Mouse (Mus musculus) thymus, postnatal 10 days (tissue): ENCODE results near the gene Ect2.

Source experiments
- DNase-seq, 2 experiments: peaks; one replicate each; pipeline ENCODE4 v3.0.0; 2021; ENCODE audit warnings: low spot score in 2 of 2

The Ect2 gene

DNA sequence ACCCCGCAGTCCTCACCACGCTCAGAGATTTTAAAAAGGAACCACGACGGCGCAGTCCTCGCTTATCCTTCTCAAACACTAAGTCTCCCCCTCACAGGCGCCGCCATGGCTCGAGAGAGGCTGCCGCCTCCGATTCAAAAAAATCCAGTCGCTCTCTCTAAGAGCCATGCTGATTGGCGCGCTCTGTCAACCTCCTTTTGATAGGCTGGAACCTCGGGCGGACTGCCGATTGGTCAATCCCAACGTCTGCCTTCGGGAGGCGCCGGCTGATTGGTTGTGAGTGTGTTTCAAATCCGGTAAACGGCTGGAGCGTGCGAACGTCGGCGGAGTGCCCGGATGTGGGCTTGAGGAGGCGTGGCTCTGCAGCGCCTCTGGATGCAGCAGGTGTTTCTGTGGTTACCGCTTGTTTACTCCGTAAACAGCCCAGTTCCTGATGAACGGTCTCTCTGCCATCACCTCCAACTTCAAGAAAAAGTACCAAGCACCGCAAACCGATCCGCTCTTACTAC, at the start of gene Ect2:
TSS of gene Ect2 (minus strand) at position 178 of the 509 bp plus-strand sequence.
- peak; percentile 98 to 99 for DNase-seq

DNA sequence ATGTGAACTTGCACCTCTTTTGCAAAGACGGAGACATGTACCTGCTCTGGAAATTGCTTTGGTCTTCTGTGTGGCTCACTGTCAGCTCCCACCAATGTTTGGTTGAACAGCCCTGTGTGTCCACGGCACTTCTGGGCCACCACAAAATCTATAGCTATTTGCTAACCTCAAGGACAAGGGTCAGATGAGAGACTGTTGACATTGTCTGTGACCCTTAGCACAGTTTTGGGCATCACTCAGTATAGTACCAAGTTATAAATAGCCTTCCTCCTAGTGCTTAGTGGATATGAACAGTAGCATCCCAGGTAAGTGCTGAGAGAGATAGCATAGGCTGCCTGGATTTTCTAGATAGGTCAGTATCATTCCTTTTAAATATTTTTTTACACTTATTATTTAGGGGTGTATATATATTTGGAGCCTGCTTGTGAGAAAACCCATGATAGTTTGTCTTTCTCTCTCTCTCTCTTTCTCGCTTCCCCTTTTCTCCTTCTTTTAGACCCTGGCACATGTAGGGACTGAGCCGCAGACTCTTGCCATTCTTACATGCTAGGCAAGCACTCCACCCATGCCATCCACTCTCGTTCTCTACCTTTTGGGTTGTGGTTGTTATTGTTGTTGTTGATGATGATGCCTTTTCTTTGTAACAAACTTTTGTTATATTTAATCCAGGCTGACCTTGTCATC, 48.2 kb upstream of the Ect2 start:
- DNase-seq = no peak

DNA sequence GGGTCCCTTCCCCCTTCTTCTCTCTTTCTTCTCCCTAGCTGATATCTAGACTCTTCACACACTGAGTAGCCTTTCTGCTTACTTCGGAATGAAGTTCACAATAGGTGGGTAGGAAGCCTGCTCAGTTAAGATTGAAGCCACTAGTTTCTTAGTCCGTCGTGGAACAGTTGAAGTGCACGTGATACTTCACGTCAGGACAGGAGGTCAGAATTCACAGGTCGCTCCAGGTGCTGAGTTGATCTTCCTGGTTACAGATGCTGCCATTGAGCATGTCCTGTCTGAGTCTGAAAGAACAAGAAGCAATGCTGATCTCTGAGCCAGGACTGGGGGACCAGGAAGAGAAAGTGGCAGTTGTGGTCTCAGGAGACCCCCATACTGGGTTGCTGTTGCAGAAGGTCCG, 45.4 kb upstream of the Ect2 start:
- DNase-seq = no peak

DNA sequence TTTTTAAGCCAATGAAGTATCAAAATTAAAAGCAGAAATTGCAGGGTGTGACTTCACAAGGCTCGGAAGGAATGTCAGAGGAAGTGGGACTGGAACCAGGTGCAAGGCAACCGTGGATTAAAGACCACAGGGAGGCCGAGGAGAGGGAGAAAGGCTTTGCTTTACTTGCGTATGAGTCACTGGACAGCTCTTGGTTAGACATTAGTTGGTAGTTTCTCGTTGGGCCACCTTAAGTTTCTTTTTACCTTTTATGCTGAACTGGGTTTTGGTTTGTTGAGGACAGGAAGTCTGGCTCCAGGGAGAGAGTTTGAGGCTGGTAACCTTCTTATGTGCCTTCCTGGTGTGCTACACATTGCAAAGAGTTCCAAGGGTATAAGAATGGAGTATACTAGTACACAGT, 44.1 kb upstream of the Ect2 start:
- no peak for DNase-seq

DNA sequence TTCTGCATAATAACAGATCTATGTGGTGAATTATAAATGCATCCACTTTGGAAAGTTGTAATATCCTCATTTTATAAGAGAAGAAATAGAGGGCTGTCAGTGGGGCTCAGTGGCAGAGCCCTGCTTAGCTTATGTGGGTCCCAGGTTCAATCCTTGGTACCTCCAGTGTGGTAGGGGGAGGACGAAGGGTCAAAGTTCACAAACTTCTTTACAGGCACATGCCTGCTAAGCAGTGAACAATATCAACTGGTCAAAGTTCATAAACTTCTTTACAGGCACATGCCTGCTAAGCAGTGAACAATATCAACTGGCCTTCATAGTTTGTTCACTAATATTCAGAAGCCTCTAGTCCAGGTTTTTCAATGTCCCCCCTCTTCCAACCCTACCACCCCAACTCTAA, 42.9 kb upstream of the Ect2 start:
- no peak for DNase-seq

DNA sequence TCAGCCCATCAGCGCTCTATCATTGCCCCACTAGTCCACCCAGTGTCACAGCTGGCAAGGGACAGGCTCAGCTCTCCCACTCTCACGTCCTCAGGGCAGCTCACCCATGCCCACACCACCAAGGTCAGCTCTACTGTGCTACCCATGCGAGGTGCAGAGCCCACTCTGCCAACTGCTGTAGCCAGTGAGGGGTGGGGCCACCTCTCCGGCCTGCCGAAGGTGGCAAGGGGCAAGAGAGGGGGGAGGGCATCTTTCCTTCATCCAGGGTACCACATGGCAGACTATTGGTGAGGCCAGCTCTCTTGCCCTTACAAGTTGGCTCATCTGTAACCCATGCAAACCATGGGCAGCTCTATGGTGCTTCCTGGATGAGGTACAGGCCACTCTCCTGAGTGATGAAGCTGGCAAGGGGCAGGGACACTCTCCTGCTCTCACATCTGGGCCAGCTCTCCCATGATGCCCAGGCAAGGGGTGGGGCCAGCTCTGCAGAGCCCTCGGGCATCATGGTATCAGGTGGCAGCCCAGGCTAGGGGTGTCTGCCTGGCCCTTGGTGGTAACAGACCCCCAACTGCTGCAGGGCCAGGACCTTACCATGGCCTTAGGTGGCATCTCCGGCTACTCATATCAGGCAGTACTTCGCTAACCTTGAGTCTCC, 42.0 kb upstream of the Ect2 start:
- DNase-seq = no peak

DNA sequence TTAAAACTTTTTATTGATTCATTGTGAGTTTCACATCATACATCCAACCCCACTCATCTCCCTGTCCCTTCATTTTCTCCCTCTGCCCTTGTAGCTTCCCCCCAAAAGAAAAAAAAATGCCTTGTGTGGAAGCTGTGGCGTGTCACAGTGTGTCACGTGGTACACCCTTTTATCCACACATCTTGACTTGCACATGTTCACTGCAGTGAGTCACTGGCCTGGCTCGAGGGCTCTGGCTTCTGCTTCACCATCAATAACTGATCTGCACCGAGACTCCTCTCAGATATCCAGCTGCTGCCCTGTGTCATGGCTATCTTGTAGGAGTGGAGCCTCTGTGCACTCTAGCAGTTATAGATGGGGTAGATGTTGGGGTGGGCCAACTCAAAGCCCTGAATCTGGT, 41.5 kb upstream of the Ect2 start:
- DNase-seq = no peak

DNA sequence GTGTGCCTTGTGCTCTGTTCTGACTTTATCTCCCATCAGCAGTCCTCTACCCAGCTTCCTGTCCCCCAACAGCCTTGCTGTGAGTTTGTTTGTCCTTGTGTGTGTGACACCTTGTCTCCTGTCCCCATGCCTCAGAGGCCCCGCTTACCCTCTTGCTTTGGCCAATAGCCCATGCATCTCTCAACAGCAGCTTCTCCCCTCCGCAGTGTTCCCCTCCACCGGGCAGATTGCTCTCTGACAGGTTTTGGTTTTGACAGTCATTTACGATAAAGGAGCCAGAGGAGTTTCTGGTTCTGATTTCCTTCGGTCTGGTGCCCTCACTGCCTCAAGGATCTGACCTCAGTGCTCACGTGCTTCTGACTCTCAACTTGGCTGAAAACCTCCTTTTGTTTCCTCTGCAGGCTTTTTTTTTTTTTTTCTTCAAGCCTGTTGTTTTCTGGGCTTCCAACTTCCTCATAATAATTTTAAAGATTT, 40.2 kb upstream of the Ect2 start:
- no peak for DNase-seq

DNA sequence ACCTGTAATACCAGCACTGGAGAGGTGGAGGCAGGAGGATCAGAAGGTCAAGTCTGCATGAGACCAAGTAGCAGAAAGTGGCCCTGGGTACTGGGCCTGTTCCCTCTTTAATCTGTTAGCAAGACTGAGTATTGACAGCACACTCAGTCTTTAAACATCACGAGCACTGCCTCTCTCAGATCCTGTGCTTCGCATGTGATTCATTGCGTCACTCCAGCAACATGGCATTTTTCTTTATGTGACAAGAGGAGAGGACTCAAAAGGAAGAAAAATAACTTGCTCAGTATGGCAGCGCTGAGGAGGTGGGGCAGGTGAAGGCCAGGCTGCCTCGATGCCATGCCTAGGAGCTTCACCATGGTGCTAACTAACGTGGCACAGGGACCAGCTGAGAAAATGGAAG, 38.2 kb upstream of the Ect2 start:
- no peak for DNase-seq

DNA sequence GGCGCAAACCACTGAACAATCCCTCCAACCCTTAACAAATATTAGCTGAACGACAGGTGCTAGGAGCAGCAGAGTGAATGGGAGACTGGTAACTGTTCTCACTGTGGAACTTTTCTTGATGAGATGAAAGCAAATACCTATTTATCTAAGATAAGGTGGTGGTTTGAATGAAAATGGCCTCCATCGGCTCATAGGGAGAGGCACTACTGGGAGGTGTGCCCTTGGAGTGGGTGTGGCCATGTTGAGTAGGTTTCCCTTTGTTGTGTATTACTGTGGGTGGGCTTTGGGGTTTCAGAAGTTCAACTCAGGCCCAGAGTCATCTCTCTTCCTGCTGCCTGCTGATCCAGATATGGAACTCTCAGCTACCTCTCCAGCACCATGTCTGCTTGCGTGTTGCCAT, 37.2 kb upstream of the Ect2 start:
- DNase-seq = no peak

DNA sequence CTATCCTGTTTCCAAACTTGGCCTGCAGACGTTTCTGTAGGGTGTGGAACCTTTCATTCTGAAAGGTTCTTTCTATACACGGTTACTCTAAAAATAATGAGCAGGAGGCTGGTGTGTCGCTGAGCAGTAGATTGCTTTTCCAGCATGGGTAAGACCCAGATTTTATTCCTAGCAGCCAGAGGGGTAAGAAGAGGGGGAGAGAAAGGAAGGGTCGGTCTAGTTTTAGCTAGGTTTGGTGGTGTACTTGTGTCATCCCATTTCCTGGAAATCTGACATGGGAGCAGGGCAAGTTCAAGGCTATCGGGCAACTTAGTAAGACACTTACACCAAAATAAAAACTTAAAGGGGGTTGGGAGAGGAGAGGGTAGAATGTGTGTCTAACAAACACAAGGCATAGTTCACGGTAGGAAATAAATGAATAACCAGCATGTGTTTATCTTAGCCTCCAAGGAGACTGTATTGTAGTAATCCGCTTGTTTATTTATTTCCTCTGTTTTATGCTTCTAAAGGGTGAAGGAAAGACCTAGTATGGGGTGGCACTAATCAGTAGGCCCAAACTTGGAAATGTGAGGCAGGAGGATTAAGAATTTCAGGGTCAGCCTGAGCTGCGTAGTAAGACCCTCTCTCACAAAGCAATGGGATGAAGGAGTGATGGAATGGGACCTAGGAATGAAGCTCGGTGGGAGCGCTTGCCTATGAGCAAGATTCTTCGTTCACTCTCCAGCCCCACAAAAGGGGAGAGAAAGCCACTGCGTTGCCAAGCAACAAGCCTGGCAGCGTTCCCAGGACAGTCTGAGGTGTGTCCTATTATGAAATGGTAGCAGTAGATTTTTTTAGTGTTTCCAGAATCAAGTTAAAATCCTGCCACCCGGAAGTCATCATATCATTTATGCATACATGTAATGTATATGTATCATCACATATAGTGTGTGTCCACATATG, 35.9 kb upstream of the Ect2 start:
- no peak for DNase-seq

DNA sequence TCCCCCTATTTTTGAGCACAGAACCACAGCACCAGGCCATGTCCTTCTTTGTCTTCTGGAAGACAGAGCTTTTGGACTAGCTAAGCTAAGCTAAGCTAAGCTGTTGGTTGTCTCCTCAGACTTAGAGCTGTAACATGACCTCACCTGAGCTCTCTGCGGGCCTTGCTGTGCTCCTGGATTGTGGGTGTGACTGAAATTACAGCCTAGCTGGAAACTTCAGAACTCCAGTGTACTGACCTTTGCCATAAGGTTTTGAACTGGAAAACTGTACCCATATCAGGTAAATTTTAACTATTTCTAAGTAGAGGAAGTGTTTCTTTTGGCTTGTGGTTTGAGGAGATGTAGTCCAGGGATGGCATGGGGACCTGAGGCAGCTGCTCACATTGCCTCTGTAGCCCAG, 34.7 kb upstream of the Ect2 start:
- DNase-seq = no peak

DNA sequence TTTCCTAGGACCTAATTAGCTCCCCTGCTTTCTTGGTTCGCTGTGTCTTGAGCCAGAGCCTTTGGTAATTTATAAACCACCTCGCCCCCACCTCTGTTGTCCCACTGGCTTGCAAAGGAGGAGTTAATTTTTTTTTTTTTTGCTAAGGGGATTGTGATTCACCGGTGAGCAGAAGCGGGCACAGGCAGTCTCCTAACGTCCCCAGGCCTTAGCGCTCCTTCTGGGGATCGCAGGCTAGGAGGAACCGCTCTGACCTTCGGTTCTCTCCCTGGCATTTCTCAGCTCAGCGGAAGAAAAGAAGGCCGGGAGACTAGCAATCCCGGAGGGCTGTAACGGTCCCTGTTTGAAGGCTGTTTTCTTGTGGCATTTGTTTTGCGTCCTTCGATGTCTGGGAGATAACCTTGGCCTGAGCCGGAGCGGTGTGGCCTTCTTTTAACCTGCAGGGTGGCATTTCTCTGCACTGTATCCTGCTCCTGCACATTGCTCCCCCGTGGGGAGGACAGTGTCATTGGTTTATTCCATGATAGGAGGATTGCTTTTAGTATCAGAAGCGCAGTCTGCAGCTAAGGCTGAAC, 30.0 kb upstream of the Ect2 start:
- peak in 1 of 2 experiments; percentile 11 for DNase-seq

DNA sequence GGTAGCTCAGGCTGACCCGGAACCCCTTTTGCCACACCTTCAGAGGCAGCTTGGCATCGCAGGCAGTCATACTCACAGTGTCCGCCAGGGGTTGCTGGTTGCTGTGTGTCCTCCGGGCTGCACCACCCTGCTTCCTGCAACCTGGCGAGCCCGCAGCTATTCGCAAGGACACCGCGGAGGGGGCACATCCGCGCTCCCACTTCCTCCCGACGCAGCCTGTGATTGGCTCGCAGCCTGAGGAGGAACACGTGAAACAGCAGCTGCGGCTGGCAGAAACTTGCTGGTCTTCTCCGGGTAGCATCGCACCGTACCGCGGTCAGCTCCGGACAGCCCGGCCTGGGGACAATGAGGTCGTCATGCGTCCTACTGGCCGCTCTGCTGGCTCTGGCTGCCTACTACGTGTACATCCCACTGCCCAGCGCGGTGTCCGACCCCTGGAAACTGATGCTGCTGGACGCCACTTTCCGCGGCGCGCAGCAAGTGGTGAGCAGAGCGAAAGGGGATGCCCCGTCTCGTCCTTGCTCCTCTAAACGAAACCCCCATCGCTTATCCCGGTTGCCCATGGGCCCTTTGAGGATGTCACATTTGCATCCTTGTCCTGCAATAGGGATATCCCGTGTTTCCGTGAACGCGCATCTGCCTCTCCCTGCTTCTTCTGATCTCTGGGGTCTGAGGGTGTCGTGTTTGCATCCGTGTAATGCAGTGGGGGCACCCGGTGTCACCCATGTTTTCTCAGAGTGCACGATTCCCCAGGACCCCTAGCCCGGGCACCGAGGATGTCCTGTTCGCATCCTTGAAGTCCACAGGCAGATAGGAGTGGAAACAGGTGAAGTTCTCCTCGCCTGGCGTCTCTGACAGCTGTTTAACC, 29.3 kb upstream of the Ect2 start, which contains the start of gene Nceh1:
TSS of gene Nceh1 (plus strand) at position 233 of the 868 bp plus-strand sequence.
- peak; percentile 95 to 97 for DNase-seq

DNA sequence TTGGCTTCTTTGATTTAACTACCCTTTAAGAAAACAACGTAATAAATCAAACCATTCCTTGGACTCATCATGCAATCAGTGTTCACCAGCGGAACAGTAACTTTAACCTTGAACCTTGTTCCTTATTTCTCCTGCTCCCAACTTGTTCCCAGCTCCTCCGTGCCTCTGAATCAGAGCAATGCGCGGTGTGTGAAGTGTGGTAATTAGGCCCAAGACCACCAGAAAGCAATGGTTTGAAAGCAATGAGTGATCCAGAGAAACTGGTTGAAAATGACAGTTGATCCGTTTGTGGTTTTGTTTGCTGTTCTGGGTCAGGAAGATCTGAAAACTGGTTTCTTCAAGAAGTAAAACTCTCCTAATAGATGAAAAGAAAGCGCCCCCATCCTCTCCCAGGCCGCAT, 26.0 kb upstream of the Ect2 start:
- DNase-seq = no peak

DNA sequence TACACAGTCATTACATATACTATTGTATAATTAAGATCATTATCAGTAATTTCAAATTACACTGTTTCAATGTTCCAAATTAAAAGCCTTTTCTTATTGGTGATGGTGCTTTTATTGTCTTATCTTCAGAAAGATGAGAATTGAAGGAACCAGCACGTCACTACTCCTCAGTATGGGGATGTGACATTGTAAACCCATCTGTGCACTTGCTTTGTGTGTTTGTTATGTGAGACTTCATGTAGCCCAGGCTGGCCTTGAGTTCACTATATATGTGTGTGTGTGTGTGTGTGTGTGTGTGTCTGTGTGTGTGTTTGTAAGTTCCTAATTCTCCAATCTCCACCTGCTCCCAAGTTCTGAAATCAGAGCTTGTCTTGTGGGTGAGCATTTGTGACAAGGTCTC, 16.6 kb upstream of the Ect2 start:
- no peak for DNase-seq

DNA sequence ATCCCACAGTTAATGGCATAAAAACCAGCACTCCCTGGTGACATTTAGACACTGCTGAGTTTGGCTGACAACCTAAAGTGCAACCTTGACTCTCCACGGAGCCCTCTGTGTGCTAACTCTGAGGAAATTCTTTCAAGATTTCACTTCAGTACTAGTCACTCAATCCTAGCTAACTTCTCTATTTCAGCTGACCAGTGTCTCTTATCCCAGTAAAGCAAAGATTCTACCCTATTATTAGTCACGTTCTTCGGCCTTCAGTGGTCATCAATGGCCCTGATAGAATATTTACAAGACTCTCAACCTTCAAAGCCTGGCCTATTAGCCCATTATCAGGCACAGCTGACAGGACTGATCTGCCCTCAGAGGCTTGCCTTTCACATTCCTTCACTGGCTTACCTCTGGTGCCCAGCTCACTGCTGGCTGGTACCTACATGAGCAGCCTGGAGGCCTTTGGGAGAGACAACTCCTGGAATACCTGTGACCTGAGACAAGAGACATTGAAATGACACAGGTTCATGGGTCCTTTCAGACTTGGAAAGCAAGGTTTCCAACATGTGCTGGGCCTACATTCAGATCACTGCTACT, 11.9 kb upstream of the Ect2 start:
- no peak for DNase-seq

DNA sequence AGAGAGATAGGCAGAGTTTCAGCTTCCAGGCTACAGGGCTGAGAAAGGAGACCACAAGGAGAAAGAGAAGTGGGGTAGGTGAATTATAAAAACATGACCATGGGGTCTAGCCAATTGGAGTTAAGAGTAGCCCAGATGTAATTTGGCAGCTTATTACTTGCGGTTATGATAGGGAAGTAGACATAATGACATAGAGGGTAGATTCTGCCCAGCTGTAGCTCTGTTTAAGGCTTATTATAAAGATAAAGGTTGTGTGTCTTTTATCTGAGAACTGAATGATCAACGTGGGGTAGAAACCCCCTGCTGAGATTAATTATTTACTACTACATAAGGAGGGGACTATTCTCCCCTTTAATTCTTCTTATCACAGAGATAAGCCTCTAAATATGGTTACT, 8.7 kb upstream of the Ect2 start:
- no peak for DNase-seq

DNA sequence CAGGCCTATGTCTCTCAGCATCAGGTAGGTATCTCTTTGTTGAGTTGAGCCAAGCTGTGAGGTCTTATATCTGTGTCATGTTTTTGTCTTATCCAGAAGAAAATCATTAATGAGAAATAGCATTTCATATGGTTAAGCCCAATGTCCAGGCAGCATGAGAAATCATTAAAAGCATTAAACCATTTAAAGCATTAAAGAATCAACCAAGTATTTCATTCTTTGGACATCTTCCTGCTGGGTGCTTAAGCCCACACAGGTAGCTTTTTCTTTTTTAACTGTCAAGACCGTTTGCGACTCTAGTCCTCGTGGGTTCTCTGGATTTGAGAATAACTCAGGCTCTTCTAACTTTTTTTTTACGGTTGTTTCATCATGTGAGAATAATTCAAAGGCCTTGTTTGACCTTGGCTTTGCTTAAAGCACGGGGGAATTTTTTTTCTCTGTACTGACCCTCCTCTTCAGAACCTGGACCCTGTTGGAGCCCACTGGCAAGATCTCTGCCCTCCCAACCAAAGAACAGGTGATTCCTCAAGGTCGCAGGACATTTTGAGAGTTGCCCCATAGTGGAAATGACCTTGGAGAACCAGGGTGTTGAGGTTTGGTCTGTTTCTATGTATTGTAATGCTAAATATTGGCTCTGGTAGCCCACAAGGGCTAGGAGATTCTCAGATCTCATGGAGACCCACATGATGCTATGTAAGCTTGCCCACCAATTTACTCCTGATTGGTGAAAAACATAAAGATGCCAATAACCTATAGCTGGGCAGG, 8.1 kb upstream of the Ect2 start:
- DNase-seq = no peak

DNA sequence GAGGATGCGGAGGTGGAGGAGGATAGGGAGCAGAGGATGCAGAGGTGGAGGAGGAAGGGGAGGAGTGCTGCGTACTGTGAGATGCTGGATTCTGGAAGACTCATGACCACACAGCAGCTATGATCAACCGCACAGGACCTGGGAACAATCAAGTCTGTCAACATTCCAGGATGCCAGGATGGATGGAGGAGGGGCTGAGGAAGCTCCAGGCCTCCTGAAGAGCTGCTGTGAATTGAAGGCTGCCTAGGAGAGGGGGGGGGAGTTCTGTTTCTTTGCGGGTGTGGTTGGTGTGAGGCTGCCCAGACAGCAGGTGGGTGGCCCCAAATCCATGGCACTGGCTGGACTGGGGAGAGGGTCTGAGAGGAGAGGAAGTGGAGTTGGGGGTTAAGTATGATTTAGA, 5.2 kb upstream of the Ect2 start:
- no peak for DNase-seq
